Mouse (Mus musculus): ENCODE results near the gene Exoc6b.

DNA sequence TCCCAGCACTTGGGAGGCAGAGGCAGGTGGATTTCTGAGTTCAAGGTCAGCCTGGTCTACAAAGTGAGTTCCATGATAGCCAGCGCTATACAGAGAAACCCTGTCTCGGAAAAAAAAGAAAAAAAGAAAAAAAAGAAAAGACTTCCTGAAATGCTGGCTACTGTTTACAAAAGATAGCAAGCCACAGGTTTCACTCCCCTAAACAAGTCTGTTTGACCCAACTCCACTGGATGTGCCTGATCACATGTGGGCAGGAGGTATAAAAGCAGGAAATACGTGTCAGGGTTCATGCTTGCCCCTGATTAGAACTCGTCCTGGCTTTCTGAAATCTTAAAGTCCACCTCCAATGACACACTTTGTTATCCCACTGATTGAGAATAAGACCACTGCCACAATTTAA lies 18.2 kb downstream of the Exoc6b start:
- TF ChIP-seq CHD2 (IDR thresholded peaks at IDR 0.05; ENCODE audit: low read depth, low read length) (no peak), ZNF384 (IDR thresholded peaks at IDR 0.05; ENCODE audit: low read depth, low read length) (0 out of 2 replicates have a peak, but pooled peaks have one; percentile 31), MAFK (IDR thresholded peaks at IDR 0.05; ENCODE audit: insufficient read depth, low read depth, low read length) (no peak), ZC3H11A (IDR thresholded peaks at IDR 0.05; ENCODE audit: borderline replicate concordance, low read depth, low read length) (no peak), HCFC1 (IDR thresholded peaks at IDR 0.05; ENCODE audit: borderline replicate concordance, insufficient read depth, low read length) (no peak)

Measured in ES-E14 (cell line).